Mouse (Mus musculus) heart, embryonic 12.5 days (tissue): ENCODE results near the gene Gskip. TPM values are rescaled to one million over a fixed set of nuclear protein-coding genes. Genes with fewer than 3 reads are reported as not detected.

ENCODE experiments used
- ATAC-seq: fragments of 200-750 bp; cut with Nextera tagmentation; 2 replicates; pipeline ENCODE4 v1.8.0; 2017; ENCODE audit warnings: moderate TSS enrichment, moderate library complexity; ENCODE audit not compliant: insufficient number of reproducible peaks, low FRiP score
- H3K27ac ChIP-seq: fragments of 300-500 bp; sonication (generic); 2 replicates; pipeline ENCODE4 v1.5.1; 2016; ENCODE audit warnings: mild to moderate bottlenecking, moderate library complexity; ENCODE audit not compliant: poor library complexity, severe bottlenecking
- H3K27me3 ChIP-seq: fragments of 300-500 bp; sonication (generic); replicated peaks from 2 replicates; pipeline ENCODE4 v1.6.1; 2016; ENCODE audit warnings: mild to moderate bottlenecking, moderate library complexity
- H3K36me3 ChIP-seq: fragments of 300-500 bp; sonication (generic); 2 replicates; pipeline ENCODE4 v1.6.1; 2016; ENCODE audit warnings: mild to moderate bottlenecking, moderate library complexity
- H3K4me1 ChIP-seq: fragments of 300-500 bp; sonication (generic); replicated peaks from 2 replicates; pipeline ENCODE4 v1.6.1; 2016; ENCODE audit warnings: mild to moderate bottlenecking
- H3K4me2 ChIP-seq: fragments of 300-500 bp; sonication (generic); 2 replicates; pipeline ENCODE4 v1.6.1; 2016; ENCODE audit warnings: mild to moderate bottlenecking, moderate library complexity
- H3K4me3 ChIP-seq: fragments of 300-500 bp; sonication (generic); 2 replicates; pipeline ENCODE4 v1.5.1; 2016; ENCODE audit warnings: mild to moderate bottlenecking
- H3K9ac ChIP-seq: fragments of 300-500 bp; sonication (generic); 2 replicates; pipeline ENCODE4 v1.6.1; 2016; ENCODE audit warnings: mild to moderate bottlenecking, moderate library complexity
- H3K9me3 ChIP-seq: fragments of 300-500 bp; sonication (generic); replicated peaks from 2 replicates; pipeline ENCODE4 v1.6.1; 2016; ENCODE audit warnings: mild to moderate bottlenecking, moderate library complexity
- WGBS: fragments of 180-500 bp; shearing (Covaris S2); methylation state at CpG from one replicate; pipeline ENCODE4 v1.1.7; 2016; 5-methylcytosine and 5-hydroxymethylcytosine counted together
- polyA plus RNA-seq: library from polyadenylated mRNA; unstranded; fragments of >200 nt; fragmentation: Nextera tagmentation; extraction: Ambion mirVana; gene quantifications from 2 replicates; pipeline ENCODE4 v1.2.1, GENCODE M21; 2016

Gene Gskip
- polyA plus RNA-seq, 1 experiment from 2014 or later: 21.3 TPM

GRCm38 (mm10) chr12:105687416-105687815 is 2.8 kb downstream of the Gskip start:
- H3K4me2 ChIP-seq: no peak overlapping the region
- H3K27ac ChIP-seq: no peak overlapping the region
- WGBS: 84% methylated on average over 4 of the region's 4 CpGs
- H3K9ac ChIP-seq: no peak overlapping the region
- ATAC-seq: no peak
- H3K27me3 ChIP-seq: no peaks in the 10 kb centered on the region
- H3K36me3 ChIP-seq: peaks cover 19% of the 10 kb centered on the region
- H3K4me3 ChIP-seq: no peak overlapping the region
- H3K9me3 ChIP-seq: no peaks in the 10 kb centered on the region
- H3K4me1 ChIP-seq: peaks cover 29% of the 10 kb centered on the region

GRCm38 (mm10) chr12:105688546-105688945 is 3.9 kb downstream of the Gskip start:
- ATAC-seq: no peak
- Histone ChIP-seq H3K9ac (no peak overlapping the region), H3K4me3 (no peak overlapping the region), H3K36me3 (peaks cover 28% of the 10 kb centered on the region), H3K27me3 (no peaks in the 10 kb centered on the region), H3K27ac (no peak overlapping the region), H3K4me2 (no peak overlapping the region), H3K4me1 (peaks cover 19% of the 10 kb centered on the region), H3K9me3 (no peaks in the 10 kb centered on the region)
- 82% methylated on average over 4 of the region's 4 CpGs for WGBS

- peaks cover 15% of the 10 kb centered on the region for H3K4me1 ChIP-seq
- H3K36me3 ChIP-seq: peaks cover 37% of the 10 kb centered on the region
- H3K4me3 ChIP-seq: no peak overlapping the region
- no peak overlapping the region for H3K27ac ChIP-seq
- H3K4me2 ChIP-seq: no peak overlapping the region
- no peaks in the 10 kb centered on the region for H3K9me3 ChIP-seq
- H3K9ac ChIP-seq: no peak overlapping the region
- no peak for ATAC-seq
- H3K27me3 ChIP-seq: no peaks in the 10 kb centered on the region
- 87% methylated on average over 13 of the region's 13 CpGs for WGBS
These were observed 4.8 kb downstream of the Gskip start for GRCm38 (mm10) chr12:105689435-105689834.

- Histone ChIP-seq H3K4me2 (no peak overlapping the region), H3K27ac (no peak overlapping the region), H3K36me3 (peaks cover 41% of the 10 kb centered on the region), H3K27me3 (no peaks in the 10 kb centered on the region), H3K4me1 (no peaks in the 10 kb centered on the region), H3K4me3 (no peak overlapping the region), H3K9ac (no peak overlapping the region), H3K9me3 (no peaks in the 10 kb centered on the region)
- ATAC-seq: no peak
- WGBS: 92% methylated on average over 2 of the region's 2 CpGs
These were observed 9.4 kb downstream of the Gskip start for GRCm38 (mm10) chr12:105694021-105694420.

- Histone ChIP-seq H3K9ac (no peak overlapping the region), H3K4me2 (no peak overlapping the region), H3K4me3 (no peak overlapping the region), H3K9me3 (no peaks in the 10 kb centered on the region), H3K27me3 (no peaks in the 10 kb centered on the region), H3K4me1 (no peaks in the 10 kb centered on the region), H3K36me3 (peaks cover 50% of the 10 kb centered on the region), H3K27ac (no peak overlapping the region)
- WGBS: 82% methylated on average over 7 of the region's 7 CpGs
- ATAC-seq: no peak
These were observed 11.2 kb downstream of the Gskip start for GRCm38 (mm10) chr12:105695848-105696247.

- no peak for ATAC-seq
- Histone ChIP-seq H3K36me3 (peaks cover 50% of the 10 kb centered on the region), H3K4me3 (no peak overlapping the region), H3K4me1 (no peaks in the 10 kb centered on the region), H3K27me3 (no peaks in the 10 kb centered on the region), H3K27ac (no peak overlapping the region), H3K9ac (no peak overlapping the region), H3K4me2 (no peak overlapping the region), H3K9me3 (no peaks in the 10 kb centered on the region)
- WGBS: 88% methylated on average over 8 of the region's 8 CpGs
These were observed 12.6 kb downstream of the Gskip start for GRCm38 (mm10) chr12:105697104-105697780.

- Histone ChIP-seq H3K27me3 (no peaks in the 10 kb centered on the region), H3K36me3 (peaks cover 30% of the 10 kb centered on the region), H3K4me1 (peaks cover 12% of the 10 kb centered on the region), H3K4me2 (no peak overlapping the region), H3K4me3 (no peak overlapping the region), H3K9me3 (no peaks in the 10 kb centered on the region), H3K9ac (no peak overlapping the region), H3K27ac (no peak overlapping the region)
- WGBS: 86% methylated on average over 12 of the region's 12 CpGs
- no peak for ATAC-seq
These were observed 15.8 kb downstream of the Gskip start for GRCm38 (mm10) chr12:105700433-105700832.

GRCm38 (mm10) chr12:105705799-105706487 is 21.3 kb downstream of the Gskip start, which contains the start of gene Ak7:
Ak7 (plus strand) TSS chr12:105705976.
- Histone ChIP-seq H3K4me1 (peaks cover 19% of the 10 kb centered on the region), H3K4me2 (peak within 1 kb of the TSS; percentile 59), H3K9ac (no peak within 1 kb of the TSS; the same call in 1 of the 2 replicates), H3K4me3 (no peak within 1 kb of the TSS), H3K9me3 (no peaks in the 10 kb centered on the region), H3K27me3 (0 out of 2 replicates have a peak, but pooled peaks cover 6% of the 10 kb centered on the region), H3K36me3 (peaks cover 9% of the 10 kb centered on the region), H3K27ac (no peak within 1 kb of the TSS)
- WGBS: 11% methylated on average over 22 of the region's 22 CpGs
- peak; percentile 98 for ATAC-seq

GRCm38 (mm10) chr12:105718616-105719015 is 34.0 kb downstream of the Gskip start:
- Histone ChIP-seq H3K4me2 (peak overlapping the region; percentile 54), H3K36me3 (no peaks in the 10 kb centered on the region), H3K27me3 (no peaks in the 10 kb centered on the region), H3K9ac (no peak overlapping the region), H3K27ac (no peak overlapping the region), H3K4me1 (no peaks in the 10 kb centered on the region), H3K4me3 (0 out of 2 replicates have a peak overlapping the region, but pooled peaks have one; percentile 14), H3K9me3 (no peaks in the 10 kb centered on the region)
- ATAC-seq: 0 out of 2 replicates have a peak, but pooled peaks have one; percentile 53
- WGBS: 46% methylated on average over 17 of the region's 17 CpGs

- Histone ChIP-seq H3K27ac (no peak overlapping the region), H3K27me3 (no peaks in the 10 kb centered on the region), H3K9ac (no peak overlapping the region), H3K36me3 (no peaks in the 10 kb centered on the region), H3K9me3 (no peaks in the 10 kb centered on the region), H3K4me2 (no peak overlapping the region), H3K4me3 (no peak overlapping the region), H3K4me1 (no peaks in the 10 kb centered on the region)
- no peak for ATAC-seq
- WGBS: 59% methylated on average over 3 of the region's 3 CpGs
These were observed 35.6 kb downstream of the Gskip start for GRCm38 (mm10) chr12:105720196-105720595.

- H3K27me3 ChIP-seq: no peaks in the 10 kb centered on the region
- H3K9me3 ChIP-seq: no peaks in the 10 kb centered on the region
- no peak for ATAC-seq
- H3K4me1 ChIP-seq: no peaks in the 10 kb centered on the region
- WGBS: 53% methylated on average over 14 of the region's 14 CpGs
- H3K36me3 ChIP-seq: no peaks in the 10 kb centered on the region
- no peak overlapping the region for H3K4me2 ChIP-seq
- H3K4me3 ChIP-seq: no peak overlapping the region
- no peak overlapping the region for H3K9ac ChIP-seq
- H3K27ac ChIP-seq: no peak overlapping the region
These were observed 37.0 kb downstream of the Gskip start for GRCm38 (mm10) chr12:105721452-105722132.
